Mouse (Mus musculus): ENCODE results near the gene Oprm1.
"Not testable (repeated sequence)": the region's sequence is repeated elsewhere in the genome, so short reads cannot be mapped to it uniquely, and the experiment has no call there.

Gene Oprm1

DNA sequence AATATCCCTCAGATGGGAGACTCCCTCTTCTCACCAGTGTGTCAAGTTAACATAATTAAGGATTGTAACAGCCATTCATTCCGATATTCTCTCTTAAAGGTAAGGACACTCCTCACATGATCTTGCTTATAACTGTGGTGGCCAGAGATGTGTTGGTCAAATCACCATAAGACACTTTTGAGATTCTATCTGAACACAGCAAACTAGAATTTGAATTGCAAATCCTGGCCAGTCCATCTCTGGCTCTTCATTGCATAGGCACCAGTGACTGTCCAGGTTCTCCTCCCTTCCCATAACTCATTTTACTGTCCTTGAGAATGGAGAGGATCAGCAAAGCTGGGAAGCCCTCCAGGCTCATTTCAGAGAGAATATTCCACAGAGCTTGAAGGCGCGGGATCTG lies at the start of gene Oprm1:
Gene Oprm1, plus strand, starts transcription at position 301 of the 400 bp plus-strand sequence.
- no peak for DNase-seq

DNA sequence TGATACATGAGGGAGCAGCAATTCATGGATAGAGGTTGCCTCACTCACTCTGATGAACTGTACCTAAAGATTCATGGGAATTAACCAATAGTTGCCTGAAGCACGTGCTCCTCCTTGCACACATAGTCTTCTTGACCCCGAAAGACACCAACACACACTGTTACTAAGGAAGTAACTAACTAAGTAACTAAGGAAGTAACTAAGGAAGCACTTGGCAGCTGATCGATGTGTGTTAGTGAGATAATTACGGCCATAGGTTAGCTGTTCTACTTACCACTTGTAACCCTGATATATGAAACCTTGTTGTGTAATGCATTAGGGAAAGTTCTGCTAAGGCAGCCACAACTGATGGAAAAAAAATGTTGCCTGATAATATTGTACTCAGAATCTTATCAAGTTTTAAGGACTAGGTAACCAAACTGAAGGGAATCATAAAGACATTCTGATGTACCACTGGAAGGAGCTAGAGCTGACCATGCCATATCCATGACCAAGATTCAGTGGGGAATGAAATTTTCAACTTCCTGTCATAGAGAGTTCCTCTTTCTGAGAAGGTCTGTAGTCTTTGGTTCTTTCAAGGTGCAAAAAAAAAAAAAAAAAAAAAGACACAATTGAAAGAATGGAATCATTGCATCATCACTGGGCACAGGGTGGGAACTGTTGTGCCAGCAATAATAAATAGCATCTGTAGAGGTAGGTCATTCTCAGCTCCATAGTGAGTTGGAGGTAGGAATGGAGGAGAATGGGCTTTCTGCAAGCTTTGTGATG lies 40.9 kb upstream of the Oprm1 start:
- DNase-seq: no peak

GRCm38 (mm10) chr10:6723765-6724164 lies 34.5 kb upstream of the Oprm1 start:
- no peak for DNase-seq

GRCm38 (mm10) chr10:6728469-6728868 lies 29.8 kb upstream of the Oprm1 start:
- no peak for DNase-seq

- no peak for DNase-seq
Observed at GRCm38 (mm10) chr10:6753375-6753774, 4.9 kb upstream of the Oprm1 start.

- DNase-seq: no peak
Observed at GRCm38 (mm10) chr10:6761287-6761811, 3.0 kb downstream of the Oprm1 start, which contains the start of gene Gm10945. Gene Gm10945, minus strand, starts transcription at chr10:6761761.

- peak; percentile 6 for DNase-seq
Observed at GRCm38 (mm10) chr10:6788517-6789237, 30.4 kb downstream of the Oprm1 start.

DNA sequence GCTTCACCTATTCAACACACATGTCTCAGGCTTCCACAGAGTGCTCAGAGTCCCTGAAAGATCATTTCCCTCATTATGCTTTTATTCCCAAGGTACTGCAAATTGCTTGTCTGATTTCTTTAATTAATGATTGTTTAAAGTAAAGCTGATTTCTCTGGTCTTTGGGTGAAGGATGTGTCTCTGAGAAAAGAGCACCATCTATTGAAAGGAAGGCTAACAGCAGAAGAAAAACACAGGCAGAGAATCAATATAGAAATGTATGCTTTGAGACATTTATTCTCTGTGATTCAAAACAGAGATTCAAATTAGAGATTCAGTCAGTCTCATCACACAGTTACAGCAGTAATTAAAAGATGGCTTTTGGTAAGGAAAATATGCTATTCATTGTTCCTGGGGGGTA lies 31.9 kb downstream of the Oprm1 start:
- DNase-seq: no peak

- DNase-seq: no peak
Observed at GRCm38 (mm10) chr10:6820626-6821025, 62.3 kb downstream of the Oprm1 start.

GRCm38 (mm10) chr10:6842225-6842624 lies 83.9 kb downstream of the Oprm1 start:
- no peak for DNase-seq

GRCm38 (mm10) chr10:6846283-6846682 lies 88.0 kb downstream of the Oprm1 start:
- no peak for DNase-seq

DNA sequence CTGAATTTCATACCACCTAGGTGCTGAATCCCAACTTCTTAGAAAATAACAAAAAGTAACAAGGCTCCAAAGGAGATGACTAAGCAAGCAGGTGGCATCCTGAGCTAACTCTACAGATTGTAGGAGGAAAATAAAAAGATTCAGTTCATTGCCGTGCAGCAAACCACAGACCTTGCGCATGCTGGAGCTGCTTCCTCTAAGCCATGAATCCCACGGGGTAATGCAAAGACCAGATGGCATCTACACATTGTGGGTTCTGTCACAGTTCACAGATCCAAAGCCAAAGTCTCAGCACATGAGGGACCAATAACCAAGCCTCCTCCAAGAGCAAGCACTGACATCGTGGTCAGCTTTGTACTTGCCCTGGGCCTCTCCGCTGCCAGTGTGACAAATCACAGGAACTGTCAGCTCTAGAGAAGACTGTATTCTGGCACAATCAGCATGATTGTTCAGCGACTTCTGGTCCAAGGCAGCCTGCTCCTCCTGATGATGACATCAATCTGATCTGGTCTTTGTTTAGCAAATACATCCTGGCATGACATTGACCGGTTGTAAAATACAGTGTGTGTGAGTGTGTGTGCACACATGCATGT lies 90.0 kb downstream of the Oprm1 start:
- DNase-seq: peak; percentile 23

DNA sequence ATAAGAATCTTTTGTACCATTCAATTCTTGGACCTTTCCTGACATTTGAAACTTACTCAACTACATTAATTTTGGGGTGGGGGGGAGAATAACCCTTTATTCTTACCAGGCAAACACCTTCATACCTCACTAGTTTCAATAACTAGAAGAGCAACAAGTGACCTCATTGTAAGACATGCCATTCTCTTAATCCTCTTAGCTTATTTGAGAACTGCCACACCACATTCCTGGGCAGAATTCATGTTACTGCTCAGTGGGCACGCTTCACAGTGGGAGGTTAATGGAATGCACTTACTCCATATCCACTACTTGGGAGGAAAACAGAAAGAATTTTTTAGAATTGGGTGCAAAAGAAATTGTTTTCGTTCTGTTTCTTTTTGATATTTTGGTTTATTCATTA lies 90.5 kb downstream of the Oprm1 start:
- DNase-seq: no peak

DNA sequence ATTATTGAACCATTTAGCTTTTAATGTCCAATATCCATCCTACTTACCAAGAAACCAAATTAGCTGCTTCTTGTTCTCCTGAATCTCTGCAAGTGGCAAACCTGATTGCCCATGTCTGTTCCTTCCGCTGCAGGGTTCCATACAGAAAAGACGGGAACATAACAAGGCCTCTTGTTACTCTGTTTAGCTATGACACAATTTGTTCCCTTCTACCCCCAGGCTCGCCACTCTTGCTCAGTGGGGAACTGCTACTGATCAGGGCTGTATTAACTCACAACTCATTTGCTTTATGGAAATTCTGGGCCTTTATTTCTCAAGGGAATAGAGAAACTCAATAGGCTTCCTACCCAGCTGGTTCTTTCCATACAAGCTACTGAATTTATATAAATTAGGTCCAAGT lies 97.5 kb downstream of the Oprm1 start:
- no peak for DNase-seq

DNA sequence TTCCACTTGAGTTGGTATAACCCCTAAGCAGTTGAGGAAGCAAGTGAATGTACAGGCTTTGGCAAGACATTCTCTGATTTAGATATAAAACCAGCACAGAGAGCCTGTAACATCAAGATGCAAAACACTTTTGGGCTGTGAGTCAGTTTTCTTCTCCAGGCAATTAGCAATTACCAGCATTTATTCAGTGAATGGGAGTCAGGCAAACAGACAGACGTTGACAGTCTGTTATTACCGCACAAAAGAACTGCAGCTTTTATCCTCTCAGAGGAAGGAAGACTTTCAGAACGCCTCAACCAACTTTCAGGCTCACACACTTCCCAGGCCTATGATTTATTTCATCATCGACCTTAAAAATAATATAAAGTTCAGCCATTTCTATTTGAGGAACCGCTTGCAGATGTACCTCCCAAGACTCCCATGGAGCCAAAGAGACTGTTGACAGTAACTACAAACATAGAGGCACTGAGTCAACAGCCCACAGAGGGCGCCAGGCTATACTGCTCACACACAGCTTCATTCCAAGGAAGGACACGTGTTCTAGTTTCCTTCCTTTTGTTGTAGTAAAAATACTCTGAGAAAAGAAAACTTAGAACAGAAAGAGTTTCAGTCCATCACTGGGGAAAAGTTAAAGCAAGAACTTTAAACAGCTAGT lies 113.2 kb downstream of the Oprm1 start:
- DNase-seq: peak; percentile 19

- no peak for DNase-seq
Observed at GRCm38 (mm10) chr10:6873917-6874316, 115.6 kb downstream of the Oprm1 start.

GRCm38 (mm10) chr10:6878276-6878881 lies 120.1 kb downstream of the Oprm1 start:
- DNase-seq: no peak

DNA sequence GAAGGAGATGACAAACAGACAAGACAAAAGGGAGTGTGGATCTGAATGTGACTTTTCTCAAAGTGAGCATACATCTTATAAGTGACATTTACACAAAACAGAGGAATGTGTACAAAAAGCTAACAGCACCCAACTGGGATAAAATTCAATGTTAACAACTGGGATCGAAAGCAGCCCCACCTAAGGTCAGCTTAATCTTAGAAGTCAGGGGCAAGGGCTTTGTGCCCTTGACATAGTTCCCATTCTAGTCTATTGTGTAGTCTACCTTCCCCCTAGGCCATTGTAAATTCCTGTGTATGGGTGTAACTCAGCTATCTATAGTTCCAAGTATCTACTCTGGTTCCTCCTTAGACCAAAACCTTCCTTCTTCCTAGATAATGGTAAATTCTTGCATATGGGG lies 123.7 kb downstream of the Oprm1 start:
- not testable (repeated sequence) for DNase-seq

- no peak for DNase-seq
Observed at GRCm38 (mm10) chr10:6885460-6885859, 127.2 kb downstream of the Oprm1 start.

GRCm38 (mm10) chr10:6889640-6890245 lies 131.4 kb downstream of the Oprm1 start:
- DNase-seq: no peak

DNA sequence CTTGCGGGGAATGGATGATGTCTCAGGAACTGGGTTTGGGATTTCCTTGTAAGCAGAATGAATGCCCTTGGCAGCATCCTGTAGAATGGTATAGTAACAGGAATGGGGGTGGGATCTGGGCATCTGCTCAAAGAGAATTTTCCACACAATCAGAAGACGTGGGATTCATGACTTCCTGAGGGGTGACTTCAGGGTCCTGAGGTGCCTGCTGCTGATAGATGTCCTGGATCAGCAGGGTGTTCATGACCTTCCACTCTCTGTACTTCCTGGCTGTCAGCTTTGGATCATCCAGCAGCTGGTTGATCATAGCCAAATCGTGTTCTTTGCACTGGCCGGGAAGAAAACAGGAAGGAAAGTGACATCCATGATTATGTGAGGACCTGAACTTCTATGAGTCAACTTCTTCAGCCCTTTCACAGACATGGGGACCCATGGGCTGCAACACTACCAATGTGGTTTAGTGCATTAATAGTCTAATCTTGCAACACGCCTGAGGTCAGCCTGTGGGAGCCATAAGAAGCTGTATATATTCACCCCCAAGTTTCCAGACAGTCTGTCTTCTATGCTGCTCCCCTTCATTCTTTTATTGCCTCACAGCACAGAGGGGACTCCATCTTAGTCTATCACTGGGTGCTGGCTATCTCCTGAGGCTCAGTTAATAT lies 132.2 kb downstream of the Oprm1 start:
- no peak for DNase-seq

DNA sequence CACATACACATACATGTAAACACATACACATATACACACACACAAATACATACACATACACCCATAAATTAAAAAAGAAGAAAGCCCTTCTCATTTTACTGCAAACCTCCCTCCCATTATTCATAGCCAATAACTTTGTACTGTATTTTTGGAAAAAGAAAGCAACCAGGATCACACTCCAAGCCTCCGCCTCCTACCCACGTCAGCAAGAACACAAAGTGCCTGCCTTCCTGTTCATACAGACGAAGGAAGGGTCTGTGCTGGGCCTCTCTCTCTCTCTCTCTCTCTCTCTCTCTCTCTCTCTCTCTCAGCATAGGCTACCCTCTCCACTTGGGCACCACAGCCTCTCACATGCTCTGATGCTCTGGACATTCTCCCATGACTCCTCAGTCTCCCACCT lies 137.5 kb downstream of the Oprm1 start:
- peak; percentile 63 for DNase-seq

Measured in right cerebral cortex, adult 18-20 months (tissue).